Mouse (Mus musculus) thymus, adult 2 months (tissue): ENCODE results near the gene Tmem88b.

Source experiments
- CTCF ChIP-seq: fragments of 200-500 bp; IDR thresholded peaks from 2 replicates; pipeline ENCODE4 v1.5.1; 2012; ENCODE audit warnings: mild to moderate bottlenecking, control low read depth, low read length, moderate library complexity, borderline replicate concordance; ENCODE audit not compliant: control insufficient read depth, poor library complexity, insufficient read depth; ENCODE audit errors: extremely low read depth
- POLR2A ChIP-seq: fragments of 200-500 bp; IDR thresholded peaks from 2 replicates; pipeline ENCODE4 v1.6.1; 2012; ENCODE audit warnings: mild to moderate bottlenecking, low read length, control low read depth, moderate library complexity; ENCODE audit not compliant: control insufficient read depth, poor library complexity, insufficient read depth; ENCODE audit errors: extremely low read depth

GRCm38 (mm10) chr4:155831831-155832230 lies 46.2 kb upstream of the Tmem88b start:
- TF ChIP-seq CTCF (no peak), POLR2A (no peak; the same call in 1 of the 2 replicates)
